Mouse (Mus musculus) activated CD4-positive, CD25-positive, alpha-beta regulatory T cell, adult 4 months (primary cell): ENCODE measurements around the gene Mcm10. TPM values are rescaled to one million over a fixed set of nuclear protein-coding genes. Genes with fewer than 3 reads are reported as not detected.
A peak's percentile ranks its signal among the peaks of the same experiment; 100 is the strongest.

ENCODE experiments used
- ATAC-seq: one replicate; pipeline ENCODE4 v1.8.0; 2017
- polyA plus RNA-seq, 2 experiments: library from polyadenylated mRNA; unstranded; fragments of 100-300 nt; shearing (Covaris generic); gene quantifications; one replicate each; pipeline ENCODE4 v1.2.1; 2017

The Mcm10 gene
- 10 to 100 TPM in 1 of 2 experiments, 1 to 10 TPM in 1; 7.7 to 12.3 TPM for polyA plus RNA-seq

DNA sequence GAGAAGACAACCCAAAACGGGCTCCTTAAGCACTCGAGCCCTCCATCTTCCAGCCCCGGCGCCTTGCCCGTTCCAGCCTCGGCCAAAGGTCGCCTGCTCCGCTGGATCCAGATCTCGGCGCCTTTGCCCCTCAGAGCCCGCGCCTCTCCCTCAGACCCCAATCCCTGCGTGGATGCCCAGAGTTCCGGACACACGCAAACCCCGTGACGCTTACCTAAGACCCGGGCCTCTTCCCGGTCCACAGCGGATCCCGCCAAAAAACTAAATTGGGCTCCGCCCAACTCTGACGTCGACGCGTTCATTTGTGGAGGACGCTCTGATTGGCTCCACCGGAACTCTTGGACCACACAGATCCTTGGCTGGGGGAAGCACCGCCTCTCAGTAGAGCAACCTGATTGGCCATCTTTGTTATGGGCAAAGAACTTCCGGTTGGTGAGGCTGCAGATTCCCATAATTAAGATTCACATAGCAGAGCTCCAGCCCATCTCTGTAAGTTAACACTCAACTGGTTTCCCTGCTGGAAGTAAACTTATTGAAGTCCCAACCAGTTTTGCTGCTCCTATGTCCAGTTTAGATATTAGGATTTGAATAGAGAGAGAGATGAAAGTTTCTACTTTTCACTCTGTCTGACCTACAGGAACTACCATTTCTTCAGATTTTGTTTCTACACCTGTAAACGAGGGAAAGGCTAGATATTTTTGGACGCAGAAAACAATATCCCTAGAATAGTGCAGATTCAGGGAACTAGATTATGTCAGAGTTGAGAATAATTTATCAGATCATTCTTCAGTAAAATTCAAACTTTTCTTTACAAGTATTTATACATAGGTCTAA lies at the start of gene Mcm10:
Gene Mcm10 (minus strand): TSS at position 301 of the 834 bp plus-strand sequence.
- ATAC-seq = peak; percentile 100

- ATAC-seq = peak; percentile 40
Observed at GRCm38 (mm10) chr2:5061133-5061708, 48.6 kb upstream of the Mcm10 start.

DNA sequence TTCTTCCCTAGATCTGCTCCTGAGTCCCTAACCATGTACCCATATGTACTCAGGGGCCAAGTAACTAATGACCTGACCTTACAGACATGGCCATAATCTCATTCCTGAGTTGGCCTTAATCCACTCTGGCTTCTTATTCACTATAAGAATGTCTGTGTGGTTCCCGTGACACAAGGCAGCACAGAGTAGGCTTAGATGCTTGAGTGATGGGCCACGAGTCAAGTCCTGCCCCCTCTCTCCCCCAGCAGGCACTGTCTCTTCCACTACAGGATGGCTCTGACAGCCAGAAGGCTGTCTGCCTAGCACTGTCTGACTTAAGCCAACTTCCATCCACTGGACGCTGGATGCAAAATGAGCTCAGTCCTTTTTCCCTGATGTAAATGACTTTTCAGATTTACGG lies 47.4 kb upstream of the Mcm10 start:
- no peak for ATAC-seq

DNA sequence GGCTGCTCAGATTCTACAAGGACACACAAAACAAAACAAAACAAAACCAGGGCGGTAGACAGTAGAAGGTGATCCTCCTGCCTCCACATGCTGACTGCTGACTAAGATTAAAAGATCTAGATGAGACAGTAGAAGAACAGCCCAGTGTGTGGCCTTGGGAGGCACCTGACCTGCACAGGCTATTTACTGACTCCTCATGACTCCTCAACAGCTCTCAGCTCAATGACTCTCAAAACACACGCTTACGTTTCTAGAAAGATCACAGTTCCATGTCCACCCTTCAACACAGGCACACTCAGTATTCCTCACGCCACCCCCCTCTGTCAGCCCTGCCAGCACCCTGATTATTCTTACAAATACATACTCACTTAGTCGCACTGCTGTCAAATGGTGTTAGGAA lies 45.8 kb upstream of the Mcm10 start:
- ATAC-seq = no peak

DNA sequence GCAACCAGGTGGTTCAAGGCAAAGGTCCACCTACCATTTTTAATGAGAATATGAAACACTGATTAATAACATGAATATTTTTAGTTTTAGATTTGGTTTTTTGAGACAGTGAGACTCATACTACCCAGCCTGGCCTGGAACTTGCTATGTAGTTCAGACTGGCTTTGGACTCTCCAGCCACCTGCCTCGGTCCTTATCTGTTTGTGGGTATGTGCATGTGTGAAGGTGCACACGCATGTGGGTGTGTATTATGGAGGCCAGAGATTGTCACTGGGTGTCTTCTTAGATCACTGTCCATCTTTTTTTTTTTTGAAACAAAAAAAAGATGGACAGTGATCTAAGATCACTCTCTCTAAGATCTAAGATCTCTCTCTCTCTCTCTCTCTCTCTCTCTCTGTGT lies 38.0 kb upstream of the Mcm10 start:
- ATAC-seq = no peak

DNA sequence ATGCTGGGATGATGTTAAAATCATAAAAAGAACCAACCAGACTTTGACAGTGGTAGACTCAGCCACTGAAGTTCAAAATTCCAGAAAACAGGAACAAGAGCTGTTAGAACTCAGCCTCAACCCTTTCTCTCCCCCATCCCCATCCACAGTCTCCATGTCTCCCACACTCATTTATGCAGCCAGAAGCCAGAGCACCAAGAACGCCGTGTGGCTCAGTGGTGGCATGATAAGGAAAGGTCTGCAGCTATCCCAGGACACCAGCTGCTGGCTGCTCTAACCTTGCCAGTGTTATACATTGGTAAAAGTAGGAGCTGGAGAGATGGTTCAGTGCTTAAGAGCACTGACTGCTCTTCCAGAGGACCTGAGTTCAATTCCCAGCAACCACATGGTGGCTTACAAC lies 34.4 kb upstream of the Mcm10 start:
- no peak for ATAC-seq

- no peak for ATAC-seq
Observed at GRCm38 (mm10) chr2:5045269-5045965, 32.8 kb upstream of the Mcm10 start.

DNA sequence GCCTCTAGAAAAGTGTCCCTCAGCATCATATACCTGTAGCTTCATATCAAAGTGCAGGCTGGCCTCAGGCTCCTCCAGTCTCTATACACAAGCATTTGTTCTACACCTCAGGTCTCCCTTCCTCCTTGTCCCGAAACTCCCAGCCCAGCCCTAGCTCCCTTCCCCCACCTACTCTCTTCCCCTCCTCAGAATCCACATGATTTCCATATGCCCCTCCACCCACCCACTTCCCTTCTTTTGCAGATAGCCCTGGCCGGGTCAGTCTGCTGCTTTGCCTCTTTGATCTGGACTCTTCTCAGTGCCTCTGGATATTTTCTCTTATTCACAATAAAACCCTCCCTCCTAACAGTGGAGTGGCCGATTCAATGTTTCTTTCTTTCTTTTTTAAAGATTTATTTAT lies 31.7 kb upstream of the Mcm10 start:
- no peak for ATAC-seq

DNA sequence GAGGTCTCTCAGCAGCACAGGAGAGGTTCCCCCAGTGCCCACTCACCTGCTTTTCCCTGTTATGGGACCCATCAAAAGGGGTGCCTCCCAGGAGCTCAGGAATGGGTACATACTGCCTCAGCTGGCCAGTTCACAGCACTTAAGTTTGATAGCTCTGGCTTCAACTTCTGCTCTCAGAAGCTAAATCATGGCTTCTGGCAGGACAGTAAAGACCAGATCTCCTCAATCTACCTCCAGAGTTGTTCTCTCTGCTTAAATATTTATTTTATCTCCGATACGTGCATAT lies 30.8 kb upstream of the Mcm10 start:
- ATAC-seq = no peak

DNA sequence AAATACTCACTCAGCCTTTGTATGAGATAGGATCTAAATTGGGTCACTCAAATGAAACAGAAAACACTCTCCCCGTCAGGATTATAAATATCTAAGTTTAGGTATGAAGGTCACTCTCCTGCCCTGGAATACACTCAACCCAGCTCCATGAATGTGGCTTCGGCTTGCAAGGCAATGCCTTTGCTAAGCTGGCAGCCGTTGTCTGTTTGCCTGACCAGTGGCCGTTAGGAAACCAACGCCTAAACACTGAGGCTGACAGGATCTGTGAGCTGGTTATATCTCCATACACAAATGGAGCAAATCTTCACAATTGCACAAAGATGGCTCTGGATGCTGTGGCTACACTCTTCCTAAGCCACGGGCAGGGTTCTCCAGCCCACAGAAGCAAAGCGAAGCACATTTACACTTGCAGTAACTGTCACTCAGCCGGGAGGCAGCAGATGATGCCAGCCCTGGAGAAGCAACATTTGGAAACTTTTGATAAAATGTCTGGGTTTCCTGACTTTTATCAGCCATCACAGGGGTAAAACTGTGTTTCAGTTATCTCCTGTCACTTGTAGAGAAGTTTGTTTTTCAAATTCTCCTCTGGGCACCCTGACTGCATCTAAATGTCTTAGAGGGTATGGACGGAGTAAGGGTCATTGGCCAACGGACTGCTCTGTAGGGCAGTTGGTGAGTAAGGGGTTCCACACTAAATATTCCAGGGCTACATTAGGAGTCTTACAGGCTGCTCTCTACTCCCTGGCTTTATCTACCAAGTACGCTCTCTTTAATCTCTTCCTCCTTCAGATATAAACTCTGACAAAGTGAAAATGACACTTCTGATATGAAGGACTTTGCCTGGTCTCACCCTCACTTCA lies 30.3 kb upstream of the Mcm10 start:
- no peak for ATAC-seq

- ATAC-seq = no peak
Observed at GRCm38 (mm10) chr2:5041854-5042253, 29.3 kb upstream of the Mcm10 start.

DNA sequence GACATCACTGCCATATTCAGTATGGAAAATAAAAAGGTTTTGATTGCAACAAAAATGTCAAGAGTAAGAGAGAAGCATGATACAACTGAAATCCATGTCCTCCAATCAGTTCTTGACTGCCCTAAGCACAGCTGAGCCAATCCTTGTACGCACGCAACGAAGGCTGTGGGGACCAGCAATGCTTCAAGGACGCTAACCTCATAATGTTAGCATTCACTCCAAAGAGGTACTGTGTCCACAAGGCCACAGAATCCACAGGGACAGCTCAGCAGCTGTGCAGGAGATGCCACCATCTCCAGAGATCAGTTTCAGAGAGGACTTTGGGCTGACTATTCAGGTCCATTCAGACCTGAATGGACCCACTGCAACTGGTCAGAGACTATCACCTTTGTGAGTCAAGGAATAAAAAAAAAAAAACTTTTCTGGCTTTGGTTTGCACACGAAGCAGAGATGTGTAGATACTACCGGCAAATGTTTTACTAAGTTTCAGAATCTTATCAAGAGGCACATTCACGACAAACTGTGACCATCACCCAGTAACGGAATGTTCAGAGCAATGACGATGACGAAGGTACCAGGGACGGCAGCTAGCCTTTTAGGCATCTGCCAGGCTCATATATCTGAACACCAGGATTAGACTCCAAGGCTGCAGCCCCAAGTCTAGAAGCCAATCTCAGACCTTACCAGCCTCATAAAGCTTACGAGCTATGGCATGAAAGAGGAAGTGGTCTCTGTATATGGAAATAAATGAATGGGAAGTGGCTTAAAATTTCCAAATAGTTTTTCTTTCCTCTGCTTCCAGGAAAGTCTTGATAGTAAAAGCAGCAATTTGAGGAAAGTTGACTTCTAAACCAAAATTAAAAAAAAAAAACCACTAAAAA lies 27.9 kb upstream of the Mcm10 start:
- ATAC-seq = no peak

GRCm38 (mm10) chr2:5039350-5040170 lies 27.0 kb upstream of the Mcm10 start:
- ATAC-seq = no peak

DNA sequence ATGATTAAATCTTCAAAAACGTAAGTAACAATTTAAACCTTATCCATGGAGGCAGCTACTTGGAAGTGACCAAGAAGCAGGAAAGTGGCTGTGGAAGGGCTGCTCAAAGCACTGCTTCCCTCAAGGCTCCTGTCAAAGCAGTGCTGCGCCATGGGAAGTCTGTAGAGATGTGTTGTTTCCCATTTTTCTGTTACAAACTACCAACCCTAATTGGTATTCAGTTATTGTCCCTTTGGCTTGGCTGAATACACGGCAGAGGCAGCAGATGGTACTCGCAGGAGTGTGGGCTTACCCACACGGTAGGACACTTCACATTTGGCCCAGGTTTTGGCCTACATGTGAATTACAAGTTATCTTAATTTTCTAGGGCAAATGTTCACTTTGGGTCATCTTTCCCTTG lies 25.7 kb upstream of the Mcm10 start:
- no peak for ATAC-seq

- no peak for ATAC-seq
Observed at GRCm38 (mm10) chr2:5037390-5037789, 24.8 kb upstream of the Mcm10 start.

DNA sequence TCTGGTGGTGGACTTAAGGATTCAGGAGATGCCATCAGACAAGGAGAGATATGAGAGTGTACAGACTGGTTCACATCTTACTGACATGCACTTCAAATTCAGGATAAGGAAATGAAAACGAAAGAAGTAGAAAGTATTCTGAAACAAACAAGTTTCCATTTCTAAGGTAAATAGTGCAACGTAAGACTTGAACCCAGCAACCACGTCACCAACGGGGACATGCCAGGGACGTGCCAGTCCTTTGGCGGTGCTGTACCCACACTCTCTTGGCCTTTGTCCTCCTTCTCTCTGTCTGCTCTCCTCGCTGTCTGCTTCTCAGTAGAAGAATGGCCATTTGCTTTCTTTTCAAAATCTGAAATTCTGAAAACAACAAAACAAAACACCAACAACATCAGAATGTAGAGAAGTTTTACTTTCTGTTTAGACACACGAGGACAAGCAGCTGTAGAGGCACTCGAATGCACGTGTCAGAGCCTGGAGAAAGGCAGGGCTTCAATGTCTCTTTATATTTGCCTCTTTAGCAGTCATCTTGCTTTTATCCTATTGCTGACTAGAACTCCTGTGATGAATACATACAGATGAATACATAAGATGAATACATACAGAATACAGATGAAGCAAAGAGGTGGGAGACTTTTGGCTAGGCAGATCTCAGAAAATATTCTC lies 24.0 kb upstream of the Mcm10 start:
- peak; percentile 52 for ATAC-seq

DNA sequence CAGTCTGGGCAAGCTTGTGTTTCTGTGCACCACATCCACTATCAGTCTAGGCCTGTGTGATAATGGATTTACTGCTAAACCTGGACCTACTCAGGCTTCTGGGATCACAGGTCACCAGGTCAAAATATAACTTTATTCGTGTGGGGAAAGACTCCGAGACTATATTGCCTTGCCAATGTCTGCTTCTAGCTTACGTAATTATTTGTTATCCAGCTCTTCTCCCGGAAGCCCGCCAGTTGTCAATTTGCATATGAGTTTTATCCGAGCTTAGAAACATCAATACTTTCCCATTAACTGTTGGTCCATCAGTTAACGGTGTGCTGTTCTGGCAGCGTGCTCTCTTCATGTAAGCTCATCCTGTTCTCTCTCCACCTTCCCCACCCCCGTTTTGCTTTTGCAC lies 22.6 kb upstream of the Mcm10 start:
- ATAC-seq = no peak

- ATAC-seq = no peak
Observed at GRCm38 (mm10) chr2:5034801-5035200, 22.2 kb upstream of the Mcm10 start.

- ATAC-seq = no peak
Observed at GRCm38 (mm10) chr2:5033546-5034420, 21.2 kb upstream of the Mcm10 start.
